Mouse (Mus musculus) kidney, embryonic 14.5 days (tissue): Measurements from ENCODE around the gene Tcf7l2. TPM values are rescaled to one million over a fixed set of nuclear protein-coding genes. Genes with fewer than 3 reads are reported as not detected.

ENCODE experiments used
- ATAC-seq: fragments of 200-750 bp; cut with Nextera tagmentation; 2 replicates; pipeline ENCODE4 v1.8.0; 2017; ENCODE audit warnings: moderate number of reproducible peaks, mild to moderate bottlenecking, moderate TSS enrichment, moderate library complexity; ENCODE audit not compliant: low FRiP score, low TSS enrichment
- H3K27ac ChIP-seq: fragments of 300-500 bp; sonication (generic); 2 replicates; pipeline ENCODE4 v1.5.1; 2014; ENCODE audit warnings: low read depth, mild to moderate bottlenecking, low read length, moderate library complexity, mixed read lengths
- H3K27me3 ChIP-seq: fragments of 300-500 bp; sonication (generic); 2 replicates; pipeline ENCODE4 v1.6.1; 2014; ENCODE audit warnings: mild to moderate bottlenecking, low read length; ENCODE audit not compliant: control insufficient read depth, insufficient read depth
- H3K36me3 ChIP-seq: fragments of 300-500 bp; sonication (generic); 2 replicates; pipeline ENCODE4 v1.6.1; 2014; ENCODE audit warnings: low read length, mixed read lengths; ENCODE audit not compliant: control insufficient read depth, insufficient read depth
- H3K4me1 ChIP-seq: fragments of 300-500 bp; sonication (generic); 2 replicates; pipeline ENCODE4 v1.6.1; 2014; ENCODE audit warnings: low read length, mixed read lengths; ENCODE audit not compliant: control insufficient read depth, insufficient read depth
- H3K4me2 ChIP-seq: fragments of 300-500 bp; sonication (generic); replicated peaks from 2 replicates; pipeline ENCODE4 v1.6.1; 2014; ENCODE audit warnings: low read depth, mild to moderate bottlenecking, low read length
- H3K4me3 ChIP-seq: fragments of 300-500 bp; sonication (generic); 2 replicates; pipeline ENCODE4 v1.5.1; 2014; ENCODE audit warnings: mild to moderate bottlenecking, low read length
- H3K9ac ChIP-seq: fragments of 300-500 bp; sonication (generic); 2 replicates; pipeline ENCODE4 v1.6.1; 2014; ENCODE audit warnings: low read depth, mild to moderate bottlenecking, low read length, moderate library complexity
- H3K9me3 ChIP-seq: fragments of 300-500 bp; sonication (generic); 2 replicates; pipeline ENCODE4 v1.6.1; 2016; ENCODE audit warnings: low read length; ENCODE audit not compliant: control insufficient read depth
- WGBS: fragments of 180-500 bp; shearing (Covaris S2); extraction: QIAGEN DNeasy Blood & Tissue Kit; methylation state at CpG from one replicate; pipeline ENCODE4 v1.1.7; 2014; 5-methylcytosine and 5-hydroxymethylcytosine counted together
- polyA plus RNA-seq: library from polyadenylated mRNA; unstranded; fragments of >200 nt; fragmentation: Nextera tagmentation; extraction: Ambion mirVana; gene quantifications from 2 replicates; pipeline ENCODE4 v1.2.1, GENCODE M21; 2014

Gene Tcf7l2
- 65.8 and 80.8 TPM in 2 replicates for polyA plus RNA-seq

GRCm38 (mm10) chr19:55741439-55741928, at the start of gene Tcf7l2:
Gene Tcf7l2 (plus strand): TSS chr19:55741820.
- Histone ChIP-seq H3K4me2 (peak within 1 kb of the TSS; percentile 91), H3K9ac (peak within 1 kb of the TSS; percentile 98), H3K27ac (peak within 1 kb of the TSS; percentile 99), H3K4me1 (peaks cover 18% of the 10 kb centered on the region), H3K4me3 (peak within 1 kb of the TSS; percentile 86), H3K36me3 (no peaks in the 10 kb centered on the region), H3K27me3 (no peaks in the 10 kb centered on the region), H3K9me3 (no peaks in the 10 kb centered on the region)
- ATAC-seq: peak; percentile 94
- WGBS: 2% methylated on average over 40 of the region's 42 CpGs

DNA sequence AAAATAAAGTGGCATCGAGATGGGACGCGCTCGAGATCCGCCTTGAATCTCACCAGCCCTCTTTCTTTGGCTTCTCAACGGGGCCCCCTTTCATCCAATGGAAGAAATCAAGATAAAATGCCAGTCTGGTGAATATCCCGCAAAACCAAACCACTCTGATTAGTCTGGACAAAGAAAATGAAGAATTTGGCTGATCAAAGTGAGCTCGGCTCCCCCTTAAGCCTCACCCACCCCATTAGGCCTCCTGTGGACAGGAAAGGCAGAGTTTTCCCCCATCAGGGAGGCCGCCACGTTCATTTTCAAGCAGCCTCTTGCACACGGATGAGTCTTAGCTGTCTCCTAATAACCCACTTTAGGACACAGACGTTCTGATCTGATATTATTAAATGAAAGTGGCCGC, 47.0 kb upstream of the Tcf7l2 start:
- H3K9ac ChIP-seq: no peak overlapping the region
- WGBS: 28% methylated on average over 13 of the region's 13 CpGs
- H3K4me1 ChIP-seq: no peaks in the 10 kb centered on the region
- H3K27ac ChIP-seq: no peak overlapping the region
- H3K9me3 ChIP-seq: no peaks in the 10 kb centered on the region
- H3K36me3 ChIP-seq: no peaks in the 10 kb centered on the region
- ATAC-seq: no peak
- H3K4me3 ChIP-seq: no peak overlapping the region
- H3K27me3 ChIP-seq: 0 out of 2 replicates have a peak, but pooled peaks cover 6% of the 10 kb centered on the region
- H3K4me2 ChIP-seq: no peak overlapping the region

DNA sequence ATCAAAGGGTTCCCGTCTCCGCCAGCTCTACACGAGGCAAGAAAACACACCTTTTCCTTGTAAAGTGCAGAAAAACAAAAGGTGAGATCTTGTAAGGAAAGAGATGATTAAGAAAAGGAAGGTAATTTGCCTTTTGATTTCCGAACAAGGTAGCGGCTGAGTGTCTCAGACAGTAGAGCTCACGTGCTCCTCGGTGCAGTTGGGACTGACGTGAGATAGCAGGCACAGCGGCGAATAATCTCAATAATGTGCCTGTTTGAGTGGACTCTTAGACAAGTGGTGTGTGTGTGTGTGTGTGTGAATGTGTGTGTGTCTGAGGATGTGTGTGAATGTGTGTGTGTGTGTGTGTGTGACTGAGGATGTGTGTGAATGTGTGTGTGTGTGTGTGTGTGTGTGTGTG, 46.2 kb upstream of the Tcf7l2 start:
- ATAC-seq: no peak
- H3K4me3 ChIP-seq: no peak overlapping the region
- no peaks in the 10 kb centered on the region for H3K9me3 ChIP-seq
- no peak overlapping the region for H3K9ac ChIP-seq
- 0 out of 2 replicates have a peak, but pooled peaks cover 6% of the 10 kb centered on the region for H3K27me3 ChIP-seq
- WGBS: 80% methylated on average over 10 of the region's 10 CpGs
- no peak overlapping the region for H3K4me2 ChIP-seq
- H3K36me3 ChIP-seq: no peaks in the 10 kb centered on the region
- H3K27ac ChIP-seq: no peak overlapping the region
- H3K4me1 ChIP-seq: peaks cover 6% of the 10 kb centered on the region; the same call in 1 of the 2 replicates

- ATAC-seq: no peak
- no peak overlapping the region for H3K9ac ChIP-seq
- no peaks in the 10 kb centered on the region for H3K9me3 ChIP-seq
- H3K4me2 ChIP-seq: no peak overlapping the region
- no peaks in the 10 kb centered on the region for H3K27me3 ChIP-seq
- WGBS: 79% methylated on average over 5 of the region's 5 CpGs
- H3K4me1 ChIP-seq: peaks cover 15% of the 10 kb centered on the region
- no peak overlapping the region for H3K4me3 ChIP-seq
- H3K36me3 ChIP-seq: no peaks in the 10 kb centered on the region
- no peak overlapping the region for H3K27ac ChIP-seq
Observed at GRCm38 (mm10) chr19:55698892-55699291, 42.7 kb upstream of the Tcf7l2 start.

DNA sequence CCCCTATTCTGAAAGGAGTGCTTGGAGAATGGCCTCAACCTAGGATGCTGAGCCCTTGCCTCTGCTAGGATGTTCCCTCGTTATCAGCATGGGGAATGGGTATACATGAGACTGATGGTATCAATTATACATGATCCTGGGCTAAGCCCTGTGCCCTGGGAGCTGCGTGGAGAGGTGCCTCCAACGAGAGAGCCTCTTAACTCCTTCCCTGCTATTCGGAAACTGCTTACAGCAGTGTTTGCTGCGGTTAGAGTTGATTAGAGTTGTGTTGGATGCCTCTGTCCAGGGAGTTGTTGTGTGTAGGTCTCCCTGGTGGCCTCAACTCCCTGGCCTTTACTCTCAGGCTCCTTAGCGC, 41.4 kb upstream of the Tcf7l2 start:
- Histone ChIP-seq H3K4me3 (no peak overlapping the region), H3K27ac (peak overlapping the region; percentile 69; the same call in 1 of the 2 replicates), H3K9me3 (no peaks in the 10 kb centered on the region), H3K4me1 (peaks cover 15% of the 10 kb centered on the region), H3K36me3 (no peaks in the 10 kb centered on the region), H3K4me2 (peak overlapping the region; percentile 31), H3K27me3 (no peaks in the 10 kb centered on the region), H3K9ac (no peak overlapping the region)
- WGBS: 9% methylated on average over 6 of the region's 6 CpGs
- ATAC-seq: no peak

DNA sequence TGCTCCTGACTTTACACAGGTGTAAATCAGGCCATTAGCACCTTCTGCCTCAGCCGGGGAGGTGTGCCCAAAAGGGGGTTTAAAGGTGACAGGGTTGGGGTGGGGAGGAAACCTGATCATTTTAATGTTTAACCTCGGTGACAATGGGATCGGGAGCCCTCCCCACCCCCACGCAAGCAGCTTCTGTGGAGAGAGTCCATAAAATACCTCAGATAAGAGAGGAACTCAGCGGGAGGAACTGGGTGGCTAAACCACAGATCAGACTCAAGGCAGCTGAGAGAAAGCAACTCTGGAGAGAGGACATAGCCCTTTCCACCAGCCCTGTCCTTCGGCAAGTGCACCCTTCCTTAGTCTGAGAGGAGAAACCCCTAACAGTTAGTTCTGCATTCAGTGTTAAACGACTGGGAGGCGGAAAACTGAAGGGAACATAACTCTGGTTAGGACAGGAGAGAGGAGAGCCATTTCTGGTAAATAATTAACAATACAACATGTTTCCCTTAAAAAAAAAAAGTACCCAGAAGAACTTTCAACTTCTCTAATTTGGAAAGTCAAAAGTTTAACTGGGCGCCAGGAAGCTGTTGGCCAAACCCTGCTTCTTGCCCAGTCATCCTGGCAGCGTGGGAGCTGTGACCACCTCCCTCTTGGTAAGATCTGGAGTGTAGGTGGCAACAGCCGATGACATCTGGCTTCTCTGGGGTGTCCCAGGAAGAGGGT, 40.9 kb upstream of the Tcf7l2 start:
- H3K27me3 ChIP-seq: no peaks in the 10 kb centered on the region
- no peaks in the 10 kb centered on the region for H3K36me3 ChIP-seq
- peak; percentile 46; the same call in 1 of the 2 replicates for ATAC-seq
- peaks cover 15% of the 10 kb centered on the region for H3K4me1 ChIP-seq
- peak overlapping the region; percentile 69; the same call in 1 of the 2 replicates for H3K27ac ChIP-seq
- no peak overlapping the region for H3K4me3 ChIP-seq
- no peaks in the 10 kb centered on the region for H3K9me3 ChIP-seq
- no peak overlapping the region; the same call in 1 of the 2 replicates for H3K9ac ChIP-seq
- H3K4me2 ChIP-seq: peak overlapping the region; percentile 31
- WGBS: 14% methylated on average over 11 of the region's 11 CpGs

DNA sequence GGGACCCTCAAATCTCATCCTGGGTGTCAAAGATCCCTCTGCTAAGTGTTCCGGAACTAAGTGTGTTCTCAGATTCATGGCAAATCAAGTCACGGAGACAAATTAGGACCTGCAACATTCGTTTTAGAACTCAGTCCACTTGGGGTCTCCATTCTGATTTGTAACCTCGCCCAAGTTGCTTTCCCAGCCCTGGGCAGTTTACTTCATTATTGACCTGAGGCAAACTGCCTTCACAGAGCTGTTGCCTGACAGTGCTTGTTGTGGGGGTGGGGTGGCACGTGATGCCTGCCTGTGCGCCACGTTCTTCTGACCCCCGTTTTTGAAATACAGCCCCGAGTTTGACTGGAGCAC, 40.4 kb upstream of the Tcf7l2 start:
- H3K27ac ChIP-seq: peak overlapping the region; percentile 69; the same call in 1 of the 2 replicates
- 0 out of 2 replicates have a peak overlapping the region, but pooled peaks have one; percentile 1 for H3K4me2 ChIP-seq

DNA sequence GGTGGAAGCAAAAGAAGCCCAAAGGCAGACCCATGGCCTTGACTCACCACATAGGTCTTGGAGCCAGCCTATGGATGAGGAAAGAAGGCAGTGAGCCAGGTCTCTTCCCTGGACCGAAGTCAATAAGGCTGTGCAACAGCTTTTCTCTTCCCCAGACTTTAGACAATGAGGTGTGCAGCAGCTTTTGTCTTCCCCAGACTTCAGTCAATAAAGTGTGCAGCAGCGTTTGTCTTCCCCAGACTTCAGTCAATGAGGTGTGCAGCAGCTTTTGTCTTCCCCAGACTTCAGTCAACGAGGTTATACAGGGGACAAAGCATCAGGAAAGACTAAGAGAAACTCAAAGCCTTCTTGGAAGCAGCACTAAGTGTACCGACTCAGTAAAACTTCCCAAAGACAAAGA, 39.5 kb upstream of the Tcf7l2 start:
- no peak for ATAC-seq
- H3K27ac ChIP-seq: no peak overlapping the region
- H3K4me3 ChIP-seq: no peak overlapping the region
- WGBS: 88% methylated on average over 4 of the region's 4 CpGs
- H3K36me3 ChIP-seq: no peaks in the 10 kb centered on the region
- peaks cover 15% of the 10 kb centered on the region for H3K4me1 ChIP-seq
- no peak overlapping the region for H3K4me2 ChIP-seq
- no peaks in the 10 kb centered on the region for H3K27me3 ChIP-seq
- no peaks in the 10 kb centered on the region for H3K9me3 ChIP-seq
- H3K9ac ChIP-seq: no peak overlapping the region

More for the DNA sequence above, 40.4 kb upstream of the Tcf7l2 start:
- no peaks in the 10 kb centered on the region for H3K36me3 ChIP-seq
- H3K4me3 ChIP-seq: no peak overlapping the region
- no peak for ATAC-seq
- H3K9ac ChIP-seq: no peak overlapping the region
- H3K4me1 ChIP-seq: peaks cover 15% of the 10 kb centered on the region
- 61% methylated on average over 9 of the region's 9 CpGs for WGBS
- no peaks in the 10 kb centered on the region for H3K27me3 ChIP-seq
- no peaks in the 10 kb centered on the region for H3K9me3 ChIP-seq

GRCm38 (mm10) chr19:55702716-55703115, 38.9 kb upstream of the Tcf7l2 start:
- H3K27ac ChIP-seq: no peak overlapping the region
- H3K4me3 ChIP-seq: no peak overlapping the region
- no peak overlapping the region for H3K9ac ChIP-seq
- WGBS: 89% methylated on average over 8 of the region's 8 CpGs
- no peak for ATAC-seq
- no peaks in the 10 kb centered on the region for H3K9me3 ChIP-seq
- no peaks in the 10 kb centered on the region for H3K36me3 ChIP-seq
- H3K4me2 ChIP-seq: no peak overlapping the region
- peaks cover 15% of the 10 kb centered on the region for H3K4me1 ChIP-seq
- H3K27me3 ChIP-seq: no peaks in the 10 kb centered on the region
